Mouse (Mus musculus) hindbrain, embryonic 16.5 days (tissue): ENCODE results near the gene Map2k1. TPM values are rescaled to one million over a fixed set of nuclear protein-coding genes. Genes with fewer than 3 reads are reported as not detected.

Experiments used
- ATAC-seq: fragments of 200-750 bp; cut with Nextera tagmentation; 2 replicates; pipeline ENCODE4 v1.8.0; 2017; ENCODE audit warnings: moderate TSS enrichment, moderate library complexity
- H3K27ac ChIP-seq: fragments of 300-500 bp; sonication (generic); 2 replicates; pipeline ENCODE4 v1.5.1; 2014; ENCODE audit warnings: low read depth, mild to moderate bottlenecking, control low read depth, low read length, moderate library complexity
- H3K27me3 ChIP-seq: fragments of 300-500 bp; sonication (generic); replicated peaks from 2 replicates; pipeline ENCODE4 v1.6.1; 2014; ENCODE audit warnings: low read length; ENCODE audit not compliant: control insufficient read depth, insufficient read depth
- H3K36me3 ChIP-seq: fragments of 300-500 bp; sonication (generic); 2 replicates; pipeline ENCODE4 v1.6.1; 2014; ENCODE audit warnings: mild to moderate bottlenecking, low read length, moderate library complexity, mixed read lengths; ENCODE audit not compliant: control insufficient read depth, insufficient read depth
- H3K4me1 ChIP-seq: fragments of 300-500 bp; sonication (generic); 2 replicates; pipeline ENCODE4 v1.6.1; 2014; ENCODE audit warnings: low read depth, low read length; ENCODE audit not compliant: control insufficient read depth, insufficient read depth
- H3K4me2 ChIP-seq: fragments of 300-500 bp; sonication (generic); 2 replicates; pipeline ENCODE4 v1.6.1; 2014; ENCODE audit warnings: mild to moderate bottlenecking, low read length, control low read depth, moderate library complexity
- H3K4me3 ChIP-seq: fragments of 300-500 bp; sonication (generic); 2 replicates; pipeline ENCODE4 v1.5.1; 2014; ENCODE audit warnings: mild to moderate bottlenecking, low read length, control low read depth, moderate library complexity
- H3K9ac ChIP-seq: fragments of 300-500 bp; sonication (generic); 2 replicates; pipeline ENCODE4 v1.6.1; 2014; ENCODE audit warnings: low read depth, mild to moderate bottlenecking, control low read depth, low read length, moderate library complexity
- H3K9me3 ChIP-seq: fragments of 300-500 bp; sonication (generic); 2 replicates; pipeline ENCODE4 v1.6.1; 2014; ENCODE audit warnings: mild to moderate bottlenecking, low read length, moderate library complexity; ENCODE audit not compliant: control insufficient read depth
- WGBS: fragments of 180-500 bp; shearing (Covaris S2); extraction: QIAGEN DNeasy Blood & Tissue Kit; methylation state at CpG from one replicate; pipeline ENCODE4 v1.1.7; 2014; 5-methylcytosine and 5-hydroxymethylcytosine counted together
- polyA plus RNA-seq: library from polyadenylated mRNA; unstranded; fragments of >200 nt; fragmentation: Nextera tagmentation; extraction: Ambion mirVana; gene quantifications from 2 replicates; pipeline ENCODE4 v1.2.1, GENCODE M21; 2015

Map2k1 gene
- polyA plus RNA-seq, 1 experiment from 2014 or later, result 83.9 TPM

DNA sequence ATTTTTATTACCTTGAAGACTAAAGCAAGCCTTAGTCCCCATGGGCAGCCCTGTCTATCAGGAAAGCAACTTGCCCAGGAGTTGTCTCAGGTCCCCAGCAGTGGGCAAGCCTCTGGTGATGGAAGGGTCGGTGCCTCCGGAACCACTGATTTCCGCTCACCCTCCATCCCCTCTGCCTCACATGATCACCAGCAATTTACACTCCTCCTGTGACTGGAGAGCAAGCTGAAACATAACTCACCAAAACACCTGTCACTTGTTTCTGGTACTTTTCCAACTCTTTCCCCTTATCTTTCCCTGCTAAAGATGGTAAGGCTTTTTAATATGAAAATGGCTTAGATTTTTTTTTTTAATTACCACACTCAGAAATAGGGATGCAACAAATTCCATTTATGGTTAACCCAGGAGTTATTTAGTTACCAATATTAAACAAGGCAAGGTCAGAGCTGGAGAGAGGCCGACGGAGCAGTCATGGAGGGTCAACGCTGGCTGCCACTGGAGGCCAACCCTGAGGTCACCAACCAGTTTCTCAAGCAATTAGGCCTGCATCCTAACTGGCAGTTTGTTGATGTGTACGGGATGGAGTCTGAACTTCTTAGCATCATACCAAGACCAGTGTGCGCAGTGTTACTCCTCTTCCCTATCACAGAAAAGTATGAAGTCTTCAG, 18.5 kb downstream of the Map2k1 start, which contains the start of gene Uchl4:
TSS of gene Uchl4 (plus strand) at position 434 of the 668 bp plus-strand sequence.
- no peak within 1 kb of the TSS for H3K4me3 ChIP-seq
- H3K27ac ChIP-seq, result no peak within 1 kb of the TSS
- peaks cover 10% of the 10 kb centered on the region for H3K4me1 ChIP-seq
- H3K36me3 ChIP-seq, result no peaks in the 10 kb centered on the region
- WGBS, result 95% methylated on average over 8 of the region's 8 CpGs
- no peak for ATAC-seq
- H3K9ac ChIP-seq, result no peak within 1 kb of the TSS
- no peaks in the 10 kb centered on the region for H3K27me3 ChIP-seq
- no peak within 1 kb of the TSS for H3K4me2 ChIP-seq
- no peaks in the 10 kb centered on the region for H3K9me3 ChIP-seq

- no peaks in the 10 kb centered on the region for H3K36me3 ChIP-seq
- H3K27ac ChIP-seq, result no peak overlapping the region
- H3K27me3 ChIP-seq, result no peaks in the 10 kb centered on the region
- H3K4me3 ChIP-seq, result no peak overlapping the region
- 36% methylated on average over 5 of the region's 5 CpGs for WGBS
- no peaks in the 10 kb centered on the region for H3K9me3 ChIP-seq
- H3K9ac ChIP-seq, result no peak overlapping the region
- H3K4me1 ChIP-seq, result peaks cover 10% of the 10 kb centered on the region
- no peak overlapping the region for H3K4me2 ChIP-seq
- ATAC-seq, result no peak
These were observed 19.8 kb downstream of the Map2k1 start for GRCm38 (mm10) chr9:64233656-64234055.

DNA sequence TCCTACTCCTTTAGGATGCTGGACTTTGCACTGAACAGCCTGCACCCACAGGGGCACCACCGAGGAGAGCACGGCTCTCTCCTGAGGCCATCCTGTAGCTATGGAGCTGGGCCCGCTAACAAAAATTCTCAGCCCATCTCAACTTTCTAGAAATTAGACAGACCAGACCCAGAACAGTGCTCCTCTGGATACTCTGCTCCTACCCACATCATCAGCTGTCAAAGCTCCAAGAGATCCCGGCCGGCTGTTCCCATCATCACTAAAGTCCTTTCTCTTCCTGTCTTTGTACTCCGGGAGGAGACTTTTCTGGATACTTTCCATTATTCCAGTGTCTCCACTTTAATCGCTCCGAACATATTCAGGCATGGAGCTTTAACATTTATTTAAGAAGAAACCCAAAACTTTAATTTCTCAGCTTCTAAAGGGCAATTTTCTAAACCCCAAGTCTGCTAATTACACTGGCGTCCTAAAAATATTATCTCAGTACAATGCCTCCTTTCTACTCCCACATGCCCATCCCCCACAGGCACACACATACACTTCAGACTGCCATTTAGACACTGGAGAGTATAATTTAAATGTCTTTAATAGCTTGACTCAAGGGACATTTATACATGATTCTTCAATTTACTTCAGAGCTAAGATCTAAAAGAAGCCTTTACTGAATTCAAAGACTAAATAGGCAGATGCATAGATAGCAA, 21.0 kb downstream of the Map2k1 start:
- 46% methylated on average over 9 of the region's 9 CpGs for WGBS
- H3K4me3 ChIP-seq, result no peak overlapping the region
- no peaks in the 10 kb centered on the region for H3K36me3 ChIP-seq
- ATAC-seq, result no peak
- H3K4me2 ChIP-seq, result no peak overlapping the region
- 0 out of 2 replicates have a peak overlapping the region, but pooled peaks have one; percentile 23 for H3K27ac ChIP-seq
- H3K9ac ChIP-seq, result no peak overlapping the region
- peaks cover 10% of the 10 kb centered on the region for H3K4me1 ChIP-seq
- H3K27me3 ChIP-seq, result no peaks in the 10 kb centered on the region
- H3K9me3 ChIP-seq, result no peaks in the 10 kb centered on the region

GRCm38 (mm10) chr9:64231674-64232073, 21.8 kb downstream of the Map2k1 start:
- Histone ChIP-seq H3K27me3 (no peaks in the 10 kb centered on the region), H3K9me3 (no peaks in the 10 kb centered on the region), H3K4me3 (no peak overlapping the region), H3K4me1 (peaks cover 10% of the 10 kb centered on the region), H3K9ac (no peak overlapping the region), H3K4me2 (no peak overlapping the region), H3K27ac (0 out of 2 replicates have a peak overlapping the region, but pooled peaks have one; percentile 10), H3K36me3 (no peaks in the 10 kb centered on the region)
- WGBS, result 71% methylated on average over 3 of the region's 3 CpGs
- no peak for ATAC-seq

DNA sequence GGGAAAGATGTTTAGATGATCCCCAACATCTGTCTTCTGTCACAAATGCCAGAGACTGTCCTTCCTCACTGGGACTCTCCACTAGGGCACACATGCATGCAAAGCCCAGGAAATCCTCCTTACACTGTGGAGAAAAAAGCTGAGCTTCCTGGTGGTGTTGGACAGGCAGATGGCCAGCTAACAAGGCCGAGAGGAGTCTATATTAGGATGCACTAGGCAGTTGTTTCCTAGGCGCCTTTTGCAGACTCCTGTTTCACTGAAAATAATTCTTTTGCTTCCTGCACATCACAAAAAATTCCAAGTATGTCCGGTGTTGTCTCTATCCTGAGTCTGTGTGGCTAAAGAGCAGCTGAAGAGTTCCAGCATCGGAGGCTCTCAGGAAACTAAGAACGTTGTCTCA, 22.3 kb downstream of the Map2k1 start:
- H3K4me1 ChIP-seq, result peaks cover 10% of the 10 kb centered on the region
- WGBS, result 72% methylated on average over 5 of the region's 5 CpGs

DNA sequence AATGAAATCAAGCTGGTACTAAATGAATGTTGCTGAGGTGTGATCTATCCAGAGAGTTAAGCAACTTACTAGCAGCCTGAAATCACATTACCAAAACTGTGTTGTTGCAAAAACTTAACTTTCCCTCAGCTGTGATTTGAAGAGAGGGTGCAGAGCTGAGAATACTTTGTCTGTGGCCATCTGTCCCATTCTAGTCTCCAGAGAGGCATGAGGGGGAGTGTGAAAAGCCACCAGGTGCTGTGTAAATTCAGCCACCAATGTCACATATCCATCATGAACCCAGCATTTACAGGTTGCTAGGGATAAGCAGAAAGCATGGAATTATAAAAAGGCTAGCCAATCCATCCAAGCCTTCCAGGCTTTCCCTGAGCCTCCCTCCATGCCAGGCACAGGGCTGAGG, 24.5 kb downstream of the Map2k1 start:
- no peak for ATAC-seq
- H3K9ac ChIP-seq, result no peak overlapping the region
- peaks cover 10% of the 10 kb centered on the region for H3K4me1 ChIP-seq
- no peak overlapping the region for H3K27ac ChIP-seq
- no peak overlapping the region for H3K4me2 ChIP-seq
- no peak overlapping the region for H3K4me3 ChIP-seq
- no peaks in the 10 kb centered on the region for H3K9me3 ChIP-seq
- H3K27me3 ChIP-seq, result no peaks in the 10 kb centered on the region
- H3K36me3 ChIP-seq, result no peaks in the 10 kb centered on the region

More for the DNA sequence above, 22.3 kb downstream of the Map2k1 start:
- ATAC-seq, result no peak
- no peak overlapping the region for H3K4me2 ChIP-seq
- 0 out of 2 replicates have a peak overlapping the region, but pooled peaks have one; percentile 10 for H3K27ac ChIP-seq
- H3K9ac ChIP-seq, result no peak overlapping the region
- no peaks in the 10 kb centered on the region for H3K27me3 ChIP-seq
- H3K4me3 ChIP-seq, result no peak overlapping the region
- H3K36me3 ChIP-seq, result no peaks in the 10 kb centered on the region
- H3K9me3 ChIP-seq, result no peaks in the 10 kb centered on the region

- no peak overlapping the region for H3K4me3 ChIP-seq
- no peak overlapping the region for H3K9ac ChIP-seq
- 83% methylated on average over 12 of the region's 12 CpGs for whole genome bisulfite sequencing
- no peak for ATAC-seq
- H3K27me3 ChIP-seq, result no peaks in the 10 kb centered on the region
- H3K36me3 ChIP-seq, result no peaks in the 10 kb centered on the region
- peaks cover 10% of the 10 kb centered on the region for H3K4me1 ChIP-seq
- no peak overlapping the region for H3K27ac ChIP-seq
- no peaks in the 10 kb centered on the region for H3K9me3 ChIP-seq
- H3K4me2 ChIP-seq, result no peak overlapping the region
These were observed 25.7 kb downstream of the Map2k1 start for GRCm38 (mm10) chr9:64227736-64228135.

- Histone ChIP-seq H3K4me2 (no peak overlapping the region), H3K9ac (no peak overlapping the region), H3K4me3 (no peak overlapping the region), H3K27ac (no peak overlapping the region), H3K4me1 (peaks cover 3% of the 10 kb centered on the region; the same call in 1 of the 2 replicates), H3K27me3 (no peaks in the 10 kb centered on the region), H3K36me3 (no peaks in the 10 kb centered on the region), H3K9me3 (no peaks in the 10 kb centered on the region)
- ATAC-seq, result no peak
These were observed 27.6 kb downstream of the Map2k1 start for GRCm38 (mm10) chr9:64225805-64226204.

- no peak overlapping the region for H3K4me3 ChIP-seq
- no peak overlapping the region for H3K27ac ChIP-seq
- no peak for ATAC-seq
- no peaks in the 10 kb centered on the region for H3K27me3 ChIP-seq
- H3K9ac ChIP-seq, result no peak overlapping the region
- H3K9me3 ChIP-seq, result no peaks in the 10 kb centered on the region
- no peaks in the 10 kb centered on the region for H3K4me1 ChIP-seq
- 68% methylated on average over 2 of the region's 2 CpGs for WGBS
- no peak overlapping the region for H3K4me2 ChIP-seq
- no peaks in the 10 kb centered on the region for H3K36me3 ChIP-seq
These were observed 31.3 kb downstream of the Map2k1 start for GRCm38 (mm10) chr9:64222098-64222497.
